Mouse (Mus musculus) neutrophil, adult 5-6 weeks (primary cell): ENCODE data around the gene Padi1. TPM values are rescaled to one million over a fixed set of nuclear protein-coding genes. Genes with fewer than 3 reads are reported as not detected.

Source experiments
- ATAC-seq: fragments of 151-379, 151-347 bp; 2 replicates; pipeline ENCODE4 v1.8.0; 2017; ENCODE audit warnings: mild to moderate bottlenecking, moderate TSS enrichment; ENCODE audit not compliant: insufficient number of reproducible peaks, poor library complexity, low FRiP score, severe bottlenecking; ENCODE audit errors: extremely low read depth
- total RNA-seq: library from RNA; stranded (forward); fragments of 200-1000 nt; gene quantifications from 2 replicates; pipeline ENCODE4 v1.2.3, GENCODE M21; 2017

The Padi1 gene
- total RNA-seq = 0.49 and 0.81 TPM in 2 replicates

DNA sequence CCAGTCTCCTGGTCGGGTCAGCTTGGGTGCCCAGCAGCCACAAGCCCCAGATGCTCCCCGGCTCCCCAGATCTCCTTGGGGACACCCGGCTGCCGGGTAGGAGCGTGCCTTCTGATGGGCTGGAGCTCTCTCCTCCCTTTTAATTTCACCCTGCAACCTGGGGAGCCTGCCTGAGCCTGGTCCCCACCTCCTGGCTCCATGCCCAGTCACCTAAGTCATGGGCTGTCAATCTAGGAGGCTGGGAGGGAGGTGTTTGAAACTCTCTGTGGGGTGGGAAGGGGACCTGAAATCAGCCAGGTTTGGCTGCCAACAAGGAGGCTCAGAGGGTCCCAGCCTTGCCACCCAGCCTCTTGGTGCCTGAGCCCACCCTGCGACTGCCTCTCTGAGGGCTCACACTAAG lies at the start of gene Padi1:
TSS of gene Padi1 (minus strand) at position 113 of the 400 bp plus-strand sequence.
- no peak for ATAC-seq

DNA sequence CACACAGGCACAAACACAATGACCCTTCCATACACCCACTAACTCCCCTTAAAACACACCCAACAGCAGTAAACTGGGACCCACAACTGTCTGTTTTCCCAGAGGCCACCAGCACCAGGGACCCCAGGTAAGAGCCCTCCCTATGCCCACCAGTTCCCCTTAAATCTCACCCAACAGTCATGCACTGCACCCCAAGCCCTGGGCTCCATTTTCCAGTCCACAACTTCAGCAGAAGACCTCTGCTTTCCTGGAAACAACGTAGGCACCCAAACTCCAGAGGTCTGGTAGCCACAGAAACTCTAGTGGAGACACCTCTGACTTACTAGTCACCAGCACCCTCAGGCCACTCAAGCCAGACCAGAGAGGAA lies 46.6 kb upstream of the Padi1 start:
- ATAC-seq = no peak

DNA sequence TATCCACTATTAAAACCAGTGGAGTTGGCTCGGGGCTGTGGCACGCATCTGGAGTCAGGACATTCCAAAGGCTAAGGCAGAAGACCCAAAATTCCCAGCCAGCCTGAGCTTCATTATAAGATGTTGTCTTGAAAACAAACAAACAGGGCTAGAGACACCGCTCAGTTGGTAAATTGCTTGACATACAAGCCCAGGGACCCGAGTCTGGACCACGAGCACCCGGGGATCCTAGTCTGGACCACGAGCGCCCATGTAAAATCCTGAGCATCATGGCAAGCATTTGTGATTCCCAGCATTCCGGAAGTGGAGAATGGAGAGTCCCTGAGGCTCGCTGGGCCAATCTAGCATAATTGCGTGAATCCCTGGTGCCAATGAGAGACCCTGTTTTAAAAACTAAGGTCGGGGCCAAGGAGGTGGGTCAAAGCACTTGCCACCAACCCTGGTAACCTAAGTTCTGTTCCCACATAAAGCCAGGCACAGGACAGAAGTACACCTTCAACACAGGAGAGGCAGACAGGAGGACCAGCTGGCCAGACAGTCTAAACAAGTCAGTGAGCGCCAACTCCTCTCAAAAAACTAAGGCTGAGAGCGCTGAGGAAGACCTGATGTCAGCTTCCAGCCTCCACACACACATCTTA lies 46.1 kb upstream of the Padi1 start:
- ATAC-seq = no peak

DNA sequence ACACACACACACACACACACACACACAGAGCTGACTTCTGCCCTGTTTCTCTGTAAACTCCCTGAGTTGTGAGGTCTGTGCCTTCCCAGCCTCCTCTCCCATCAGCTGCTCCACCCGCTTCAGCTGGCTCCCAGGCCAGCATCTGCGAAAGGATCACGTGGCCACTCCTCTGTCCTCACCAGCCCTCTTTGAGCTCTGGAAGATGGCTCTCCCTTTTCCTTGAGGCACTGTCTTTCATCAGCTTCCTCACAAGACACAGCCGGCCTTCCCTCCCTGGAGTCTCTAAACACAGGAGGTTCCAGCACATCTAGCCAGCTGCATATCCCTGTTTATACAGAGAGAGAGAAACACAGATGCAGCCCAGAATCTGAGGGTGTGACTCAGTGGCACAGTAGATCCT lies 38.3 kb upstream of the Padi1 start:
- no peak for ATAC-seq

DNA sequence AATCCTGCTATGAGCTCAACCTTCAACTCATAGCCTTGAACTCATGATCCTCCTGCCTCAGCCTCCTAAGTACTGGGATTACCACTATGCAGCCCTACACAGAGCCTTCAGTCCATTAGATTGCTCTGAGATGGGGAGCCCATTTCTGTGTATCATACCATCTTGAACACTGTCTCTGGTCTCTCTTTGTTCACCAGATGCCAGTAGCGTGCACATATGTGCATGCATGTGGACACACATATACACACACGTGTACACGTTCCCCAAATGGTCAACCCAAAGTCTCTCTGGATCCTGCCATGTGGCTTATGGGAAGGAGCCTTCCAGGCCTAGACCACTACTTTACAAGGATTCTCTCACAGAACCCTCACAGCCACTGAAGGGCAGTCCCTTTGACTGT lies 37.4 kb upstream of the Padi1 start:
- ATAC-seq = no peak

DNA sequence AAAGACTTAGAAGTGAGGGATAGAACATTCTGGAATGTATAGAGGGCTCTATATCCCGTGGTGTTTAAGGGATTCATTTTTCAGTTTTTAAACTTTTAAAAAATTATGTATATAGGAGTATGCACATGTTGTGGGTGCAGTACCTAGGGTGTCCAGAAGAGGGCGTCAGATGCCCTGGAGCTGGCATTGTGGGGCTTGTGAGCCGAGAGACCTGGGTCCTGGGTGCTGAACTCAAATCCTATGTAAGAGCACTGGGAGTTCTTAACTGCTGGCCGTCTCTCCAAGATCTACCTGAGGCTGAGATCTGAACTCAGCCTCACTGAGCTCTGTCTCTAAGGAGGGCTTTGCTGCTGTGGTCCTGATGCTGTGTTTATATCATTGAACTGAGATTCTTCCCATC lies 36.8 kb upstream of the Padi1 start:
- no peak for ATAC-seq

DNA sequence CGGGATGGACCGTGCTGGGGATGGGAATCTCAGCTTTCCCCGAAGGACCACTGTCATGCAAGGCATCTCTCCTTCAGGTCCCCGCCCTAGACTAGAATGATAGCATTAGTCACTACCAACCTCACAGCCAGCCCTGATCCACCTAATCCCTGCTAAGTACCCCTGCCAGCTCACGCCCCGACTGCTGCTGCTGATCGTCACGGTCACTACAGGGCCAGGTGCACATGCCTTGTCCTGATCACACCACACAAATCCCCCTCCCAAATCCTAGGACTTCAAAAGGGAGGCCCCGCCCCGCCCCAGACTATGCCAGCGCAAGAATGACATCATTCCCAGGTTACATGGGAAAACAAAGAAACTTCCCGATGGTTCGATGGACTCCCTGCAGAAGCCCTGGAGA lies 36.2 kb upstream of the Padi1 start:
- no peak for ATAC-seq

DNA sequence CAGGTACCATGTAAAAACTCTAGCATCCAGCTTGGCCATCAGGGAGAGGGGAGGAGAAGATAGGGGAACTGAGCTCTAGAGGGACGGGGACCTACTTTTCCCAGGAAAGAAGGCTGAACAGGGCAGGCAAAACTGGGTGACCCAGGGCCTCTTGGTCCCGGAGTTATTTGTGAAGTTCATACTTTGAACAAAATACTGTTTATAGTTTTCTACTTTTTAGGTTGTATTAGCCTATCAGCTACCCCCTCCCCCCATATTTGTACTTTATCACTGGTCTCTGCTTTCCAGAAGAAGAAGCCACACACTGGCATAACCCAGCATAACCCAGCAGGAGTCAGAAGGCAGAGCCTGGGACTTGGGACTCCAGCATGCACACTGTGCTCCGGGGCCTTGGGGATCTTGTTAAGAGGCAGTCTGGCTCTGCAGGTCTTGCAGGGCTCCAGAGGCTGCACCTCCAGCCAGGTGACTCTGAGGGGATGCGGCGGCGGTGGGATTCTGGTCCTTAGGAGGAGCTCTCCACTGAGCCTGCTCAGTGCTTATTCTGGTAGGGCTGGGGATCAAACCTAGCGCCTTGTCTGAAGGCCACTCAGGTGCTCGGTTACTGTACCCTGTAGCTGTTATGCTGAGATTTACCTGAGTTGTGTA lies 35.6 kb upstream of the Padi1 start:
- no peak for ATAC-seq

DNA sequence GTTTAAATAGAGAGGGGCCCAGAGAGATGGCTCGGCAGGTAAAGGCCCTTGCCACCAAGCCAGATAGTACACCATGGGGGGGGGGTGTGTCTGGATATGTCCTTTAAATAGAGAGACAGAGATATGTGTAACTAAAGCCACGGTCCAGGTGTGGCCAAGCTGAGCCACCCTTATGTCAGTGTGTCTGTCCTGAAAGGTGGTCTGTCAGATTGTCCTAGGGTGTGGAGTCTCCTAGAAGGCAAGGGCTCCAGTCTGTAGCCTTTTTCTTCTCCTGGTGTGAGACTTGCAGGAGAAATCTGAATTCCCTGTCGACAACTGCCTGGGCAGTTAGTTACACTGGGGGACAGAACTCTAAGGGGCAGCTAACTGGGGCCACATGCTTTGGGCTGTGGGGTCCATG lies 34.6 kb upstream of the Padi1 start:
- ATAC-seq = no peak

- no peak for ATAC-seq
These were observed 34.2 kb upstream of the Padi1 start for GRCm38 (mm10) chr4:140879739-140880138.

DNA sequence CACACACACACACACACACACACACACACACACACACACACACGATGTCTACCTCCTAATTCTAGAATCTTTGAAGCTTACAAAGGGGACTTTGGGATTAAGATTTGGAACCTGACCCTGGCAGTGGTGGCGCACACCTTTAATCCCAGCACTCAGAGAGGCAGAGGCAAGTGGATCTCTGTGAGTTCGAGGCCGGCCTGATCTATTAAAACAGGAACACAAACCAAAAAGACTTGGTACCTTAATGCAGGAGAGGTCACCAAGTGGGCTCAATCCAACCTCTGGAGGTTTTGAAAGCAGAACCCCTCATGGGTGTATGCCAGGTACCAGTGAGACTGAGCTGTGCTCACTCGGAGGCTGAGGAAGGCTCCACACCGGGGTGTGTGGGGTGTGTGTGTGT lies 33.5 kb upstream of the Padi1 start:
- no peak for ATAC-seq

DNA sequence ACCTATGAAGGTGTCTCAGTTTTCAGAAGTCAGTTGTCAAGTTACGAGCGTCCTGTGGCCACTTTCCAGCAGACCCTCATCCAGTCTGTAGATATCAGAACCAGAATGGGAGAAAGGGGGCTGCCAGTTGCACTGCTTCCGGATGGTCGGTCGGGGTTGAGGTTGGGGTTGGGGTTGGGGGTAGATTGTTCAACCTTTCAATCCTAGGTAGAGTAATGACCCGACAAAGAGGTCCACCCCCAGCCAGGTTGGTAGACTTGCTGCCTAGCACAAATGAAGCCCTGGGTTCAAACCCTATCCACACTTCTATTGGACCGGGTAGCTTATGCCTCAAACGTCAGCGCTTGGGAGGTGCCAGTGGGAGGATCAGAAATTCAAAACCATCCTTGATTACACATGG lies 33.1 kb upstream of the Padi1 start:
- ATAC-seq = no peak

DNA sequence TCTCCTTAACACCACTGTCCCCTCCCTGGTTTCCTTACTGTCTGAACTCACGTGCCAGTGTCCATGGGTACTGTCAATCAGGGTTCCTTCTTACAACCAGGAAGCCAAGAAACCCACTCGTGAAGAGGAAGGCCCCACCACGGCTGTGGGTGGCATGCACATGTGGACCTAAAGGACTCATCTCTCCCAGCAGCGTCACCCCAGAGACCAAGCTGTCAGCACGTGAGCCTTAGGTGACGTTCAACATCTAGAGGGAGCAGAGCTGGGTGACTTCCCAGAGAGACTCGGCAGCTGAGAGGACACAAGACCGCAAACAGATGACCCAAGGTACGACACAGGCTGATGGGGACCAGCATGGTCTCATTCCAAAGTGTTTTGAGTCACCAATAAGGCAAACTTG lies 31.9 kb upstream of the Padi1 start:
- ATAC-seq = no peak

GRCm38 (mm10) chr4:140876681-140877080 lies 31.1 kb upstream of the Padi1 start:
- no peak for ATAC-seq

DNA sequence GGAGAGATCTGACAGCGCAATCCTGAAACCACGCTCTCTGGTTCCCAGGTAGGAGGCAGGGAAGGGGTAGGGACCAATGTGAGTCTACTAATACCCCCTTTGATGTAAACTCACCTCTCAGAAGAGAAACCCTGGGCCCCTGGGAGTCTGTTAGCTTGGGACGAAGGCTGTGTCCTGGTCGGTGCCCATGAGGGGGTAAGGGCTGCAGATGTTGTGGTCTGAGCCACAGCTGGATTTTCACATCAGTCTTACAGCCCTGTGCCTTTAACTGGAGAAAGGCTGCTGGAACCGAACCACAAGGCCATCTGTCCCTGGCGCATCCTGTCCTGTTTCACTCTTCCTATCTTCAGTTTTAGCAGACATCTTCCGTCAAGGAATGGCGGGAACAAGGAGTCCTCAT lies 30.6 kb upstream of the Padi1 start:
- no peak for ATAC-seq

- ATAC-seq = no peak
These were observed 27.4 kb upstream of the Padi1 start for GRCm38 (mm10) chr4:140873011-140873410.

GRCm38 (mm10) chr4:140872686-140872992 lies 27.1 kb upstream of the Padi1 start:
- no peak for ATAC-seq

- ATAC-seq = no peak
These were observed 26.5 kb upstream of the Padi1 start for GRCm38 (mm10) chr4:140871851-140872685.

DNA sequence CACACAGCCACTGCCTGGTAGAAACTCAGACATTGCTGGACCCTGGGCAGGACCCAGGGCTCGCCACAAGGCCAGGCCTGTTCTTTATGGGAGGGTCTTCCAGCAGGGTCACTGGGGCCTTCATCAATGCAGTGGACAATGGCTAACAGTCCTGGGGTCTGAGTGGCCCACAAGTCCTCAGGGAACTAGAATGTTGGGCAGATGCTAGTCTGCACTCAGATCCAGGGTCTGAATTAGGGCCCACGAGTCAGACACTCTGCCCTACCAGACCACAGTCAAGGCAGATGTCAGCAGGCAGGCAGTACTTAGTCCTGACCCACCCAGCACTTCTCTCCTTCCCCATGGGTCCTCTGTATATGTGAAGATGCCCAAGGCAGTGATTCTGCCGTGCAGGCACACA lies 25.8 kb upstream of the Padi1 start:
- no peak for ATAC-seq

DNA sequence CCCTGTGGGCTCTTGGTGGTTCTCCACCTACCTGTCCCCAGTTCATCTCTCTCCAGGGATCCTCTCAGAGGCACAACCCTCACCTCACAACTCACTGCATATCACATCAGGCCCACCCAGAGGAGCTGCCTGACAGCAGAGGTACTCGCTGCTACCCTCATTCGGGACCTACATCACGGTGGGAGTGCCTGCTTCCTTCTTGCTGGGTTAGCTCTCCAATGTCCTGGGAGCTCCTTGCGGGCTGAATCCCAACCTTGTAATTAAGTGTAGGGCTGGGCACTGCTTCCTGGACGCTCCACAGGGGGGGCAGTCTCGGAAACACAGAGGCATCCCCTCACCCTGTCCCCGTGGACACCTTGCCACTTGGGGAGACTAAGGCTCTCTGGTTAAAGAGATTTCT lies 25.3 kb upstream of the Padi1 start:
- no peak for ATAC-seq
